Mouse (Mus musculus): ENCODE results near the gene Taf12.
"Not testable (repeated sequence)": the region's sequence is repeated elsewhere in the genome, so short reads cannot be mapped to it uniquely, and the experiment has no call there.

- not testable (repeated sequence) for TF ChIP-seq CTCF (IDR thresholded peaks at IDR 0.05; ENCODE audit: low read depth, low read length); POLR2A (IDR thresholded peaks at IDR 0.05; ENCODE audit: borderline replicate concordance, low read depth, low read length)
These were observed 14.7 kb downstream of the Taf12 start for GRCm38 (mm10) chr4:132288840-132289239.

Data from bone marrow macrophage, adult 2 months (primary cell).